Mouse (Mus musculus): ENCODE data around the gene Ptpa.

DNA sequence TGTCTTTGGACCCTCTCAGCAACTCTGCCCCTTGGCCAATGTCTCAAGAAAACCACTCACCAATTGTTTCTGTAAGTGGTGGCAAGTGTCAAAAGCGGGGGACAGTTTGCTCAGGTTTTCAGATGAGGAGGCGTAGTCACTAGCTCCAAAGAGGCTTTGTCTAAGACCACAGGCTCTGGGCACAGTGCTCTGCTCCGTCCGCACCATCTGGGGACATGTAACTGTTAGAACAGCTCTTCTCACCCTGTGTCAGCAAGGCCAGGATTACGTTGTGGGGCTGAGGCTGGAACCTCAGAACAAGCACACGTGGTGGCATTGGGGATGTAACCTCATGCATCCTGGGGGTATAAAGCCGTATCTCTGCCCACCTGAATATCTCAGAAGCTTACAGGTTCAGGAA is 59.6 kb downstream of the Ptpa start:
- TF ChIP-seq CTCF (IDR thresholded peaks at IDR 0.05; ENCODE audit: low read depth, low read length) (no peak), POLR2A (IDR thresholded peaks at IDR 0.05; ENCODE audit: extremely low read depth, insufficient read depth, low read length) (no peak)

Measured in liver, adult 2 months (tissue).